Mouse (Mus musculus): ENCODE data around the gene C2cd5.

- no peak for TF ChIP-seq POLR2A (IDR thresholded peaks at IDR 0.05; ENCODE audit: insufficient read depth, low read depth, low read length)
- TF ChIP-seq CTCF (IDR thresholded peaks at IDR 0.05; ENCODE audit: insufficient read depth, low read depth, low read length) = no peak
Measured at GRCm38 (mm10) chr6:142996887-142997286, 103.1 kb downstream of the C2cd5 start.

Data from olfactory bulb, adult 2 months (tissue).